Mouse (Mus musculus): ENCODE results near the gene Paxx.

The Paxx gene

DNA sequence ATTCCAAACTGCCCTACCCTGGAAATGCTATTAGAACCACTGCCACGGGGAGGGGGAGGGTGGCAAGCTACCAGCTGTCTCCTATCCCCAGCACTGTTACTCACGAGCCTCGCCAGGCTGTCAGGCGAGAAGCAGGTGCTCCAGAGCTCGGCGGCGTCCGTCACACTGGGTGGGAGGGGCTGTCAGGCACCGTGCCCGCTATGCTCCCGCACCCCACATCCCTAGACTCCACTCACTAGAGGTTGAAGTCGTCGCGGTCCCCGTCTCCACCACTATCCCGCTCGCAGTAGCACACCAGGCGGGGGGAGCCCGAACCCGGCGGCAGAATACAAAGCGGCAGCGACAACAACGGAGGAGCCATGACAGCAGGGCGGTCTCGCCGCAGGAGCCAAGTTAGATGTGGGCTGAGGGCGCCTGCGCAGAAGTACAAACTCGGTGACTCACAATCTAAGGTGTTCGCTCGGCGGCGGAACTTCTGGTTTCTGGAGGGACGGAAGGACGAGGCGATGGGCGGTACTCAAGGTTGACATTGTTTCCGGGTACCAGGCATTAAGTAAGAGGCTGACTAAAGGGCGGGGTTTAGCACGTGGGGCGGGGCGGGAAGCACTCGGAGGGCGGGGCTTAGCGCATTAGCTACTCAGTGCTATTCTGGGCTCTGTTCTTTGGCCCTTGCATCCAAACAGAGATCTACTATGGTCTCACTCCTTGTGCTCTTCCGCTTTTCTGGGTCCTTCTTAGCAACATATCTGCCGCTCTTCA, at the start of gene Paxx:
Gene Paxx, minus strand, starts transcription at position 544 of the 759 bp plus-strand sequence.
- peak; percentile 97 for DNase-seq (ENCODE audit: low spot score)

GRCm38 (mm10) chr2:25509912-25510311, 49.0 kb upstream of the Paxx start:
- DNase-seq (ENCODE audit: low spot score): peak; percentile 3

DNA sequence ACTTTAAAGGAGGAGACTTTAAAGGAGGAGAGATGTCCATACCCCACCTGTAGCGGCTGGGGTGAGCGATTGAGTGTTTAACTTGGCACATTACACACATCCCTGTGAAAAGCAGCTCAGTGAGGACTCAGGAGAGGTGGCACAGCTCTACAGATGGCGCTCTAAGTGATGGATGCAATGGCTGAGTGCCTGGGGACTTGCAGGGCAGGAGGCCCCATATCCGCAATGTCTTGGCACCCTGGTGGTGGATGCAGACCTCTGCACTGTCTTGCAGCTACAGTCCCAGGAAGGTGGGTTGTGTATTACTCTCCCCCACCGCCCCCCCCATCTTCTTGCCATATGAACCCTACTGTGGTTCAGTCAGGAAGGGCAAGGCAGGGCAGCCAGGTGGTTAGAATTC, 46.1 kb upstream of the Paxx start:
- DNase-seq (ENCODE audit: low spot score): peak; percentile 16

DNA sequence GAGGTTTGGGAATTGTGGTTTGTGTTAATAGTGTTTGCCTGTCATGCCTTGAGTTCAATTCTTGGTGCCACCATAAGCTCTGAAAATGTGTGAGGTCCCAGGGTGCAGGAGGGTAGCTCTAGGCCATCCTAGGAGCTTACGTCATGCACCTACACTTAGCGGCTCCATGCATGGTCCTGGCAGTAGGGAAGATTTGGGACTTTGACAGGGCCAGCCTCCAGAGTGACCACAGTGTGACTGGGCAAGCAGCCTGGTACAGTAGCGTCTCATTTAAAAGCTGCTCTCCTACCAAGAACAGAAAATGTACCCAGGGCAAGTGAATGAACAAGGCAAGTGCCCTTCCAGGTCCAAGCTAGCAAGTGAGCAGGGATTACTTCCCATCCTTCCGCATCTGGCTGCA, 45.0 kb upstream of the Paxx start:
- DNase-seq (ENCODE audit: low spot score): no peak

GRCm38 (mm10) chr2:25505000-25505399, 44.1 kb upstream of the Paxx start:
- DNase-seq (ENCODE audit: low spot score): no peak

DNA sequence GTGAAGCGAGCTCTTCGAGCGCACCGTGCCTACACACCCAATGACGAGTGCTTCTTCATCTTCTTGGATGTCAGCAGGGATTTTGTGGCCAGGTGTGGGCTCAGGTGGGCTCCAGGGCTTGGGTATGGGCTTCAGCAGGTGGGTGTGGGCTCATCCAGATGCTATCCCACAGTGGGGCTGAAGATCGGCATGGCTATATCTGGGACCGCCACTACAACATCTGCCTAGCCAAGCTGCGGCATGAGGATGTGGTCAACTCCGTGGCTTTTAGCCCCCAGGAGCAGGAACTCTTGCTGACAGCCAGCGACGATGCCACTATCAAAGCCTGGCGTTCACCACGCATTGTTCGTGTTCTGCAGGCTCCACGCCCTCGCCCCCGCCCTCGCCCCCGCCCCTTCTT, 43.6 kb upstream of the Paxx start:
- DNase-seq (ENCODE audit: low spot score): no peak

GRCm38 (mm10) chr2:25502726-25503125, 41.8 kb upstream of the Paxx start:
- no peak for DNase-seq (ENCODE audit: low spot score)

GRCm38 (mm10) chr2:25501593-25502486, 40.9 kb upstream of the Paxx start, which contains the start of gene C8g:
Gene C8g (minus strand): TSS chr2:25501719.
- no peak for DNase-seq (ENCODE audit: low spot score)

DNA sequence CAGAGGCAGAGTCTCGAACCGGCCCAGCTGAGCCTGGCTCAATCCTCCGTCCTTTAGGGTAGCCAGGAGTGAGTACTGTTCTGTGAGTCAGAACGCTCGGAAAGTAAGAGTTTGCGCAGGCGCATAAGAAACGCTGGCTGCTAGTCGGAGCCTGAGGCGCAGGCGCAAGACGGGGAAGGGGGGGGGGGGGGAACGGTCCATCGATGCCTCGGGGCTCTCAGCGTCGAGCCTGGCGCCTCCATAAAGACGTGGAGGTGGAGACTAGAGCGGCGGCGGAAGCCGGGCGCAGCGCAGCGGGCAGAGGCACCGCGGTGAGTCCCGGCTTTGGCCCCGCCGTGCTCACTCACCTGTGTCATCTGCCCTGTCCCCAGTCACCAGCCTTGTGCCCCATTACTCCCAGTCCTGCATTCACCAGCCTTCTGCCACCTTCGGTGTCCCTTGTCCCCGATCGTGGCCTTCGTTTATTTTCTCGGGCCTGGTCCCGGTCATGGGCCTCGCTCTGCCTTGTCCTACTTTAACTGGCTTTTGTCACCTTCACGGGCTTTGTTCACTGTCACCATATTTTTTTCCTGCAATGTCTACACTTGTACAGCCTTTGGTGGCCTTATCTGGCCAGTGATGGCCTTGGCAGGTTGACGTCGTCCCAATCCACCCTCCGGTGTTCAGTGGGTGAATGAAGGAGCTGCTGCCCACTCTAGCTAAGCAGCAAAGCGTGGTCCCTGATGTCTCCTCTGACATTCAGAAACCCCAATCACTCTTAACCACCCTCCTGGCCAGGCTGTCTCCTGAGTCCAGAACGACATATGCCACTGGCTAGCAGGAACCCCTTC, 39.9 kb upstream of the Paxx start, which contains the start of gene Fbxw5:
Gene Fbxw5, plus strand, starts transcription at position 175 of the 830 bp plus-strand sequence.
- DNase-seq (ENCODE audit: low spot score): peak; percentile 89

GRCm38 (mm10) chr2:25500071-25500575, 39.2 kb upstream of the Paxx start:
- no peak for DNase-seq (ENCODE audit: low spot score)

GRCm38 (mm10) chr2:25498622-25499478, 38.0 kb upstream of the Paxx start:
- no peak for DNase-seq (ENCODE audit: low spot score)

DNA sequence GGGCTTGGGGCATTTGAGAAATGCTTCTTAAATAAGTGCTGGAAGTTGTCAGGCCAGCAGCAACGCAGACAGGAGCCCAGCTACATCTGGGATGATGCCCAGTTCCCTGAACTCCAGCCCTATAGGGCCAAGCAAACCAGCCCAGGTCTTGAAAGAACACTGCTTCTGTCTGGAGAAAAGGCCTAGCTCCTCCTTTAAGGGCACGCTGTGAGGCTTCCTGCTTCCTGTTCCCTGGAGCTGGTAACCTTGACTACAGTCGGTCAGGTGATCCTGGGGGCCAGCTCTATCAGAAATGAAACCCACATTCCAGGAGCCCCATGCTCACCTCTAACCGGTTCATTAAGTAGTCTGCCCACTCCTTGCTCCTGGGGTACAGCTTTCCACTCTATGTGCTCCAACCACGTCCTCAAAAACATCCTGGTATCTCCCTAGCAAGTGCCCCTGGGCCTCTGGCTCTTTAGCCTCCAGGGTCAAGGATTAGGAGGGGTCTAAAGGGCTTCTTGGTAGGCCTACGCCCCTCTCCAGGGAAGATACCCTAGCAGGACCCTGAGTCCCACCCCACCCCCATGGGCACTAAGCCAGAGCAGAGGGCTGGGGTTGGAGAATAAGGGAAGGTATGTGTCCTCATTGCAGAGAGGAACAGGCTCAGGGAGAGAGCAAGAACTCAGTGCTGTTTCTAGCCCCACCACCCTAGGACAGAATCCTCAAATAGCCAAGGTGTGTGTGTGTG, 37.1 kb upstream of the Paxx start:
- no peak for DNase-seq (ENCODE audit: low spot score)

GRCm38 (mm10) chr2:25496462-25496861, 35.6 kb upstream of the Paxx start:
- DNase-seq (ENCODE audit: low spot score): peak; percentile 18

GRCm38 (mm10) chr2:25493476-25493961, 32.6 kb upstream of the Paxx start, which contains the start of gene Lcn12:
Gene Lcn12 (minus strand): TSS chr2:25493911.
- no peak for DNase-seq (ENCODE audit: low spot score)

GRCm38 (mm10) chr2:25492988-25493387, 32.1 kb upstream of the Paxx start:
- no peak for DNase-seq (ENCODE audit: low spot score)

DNA sequence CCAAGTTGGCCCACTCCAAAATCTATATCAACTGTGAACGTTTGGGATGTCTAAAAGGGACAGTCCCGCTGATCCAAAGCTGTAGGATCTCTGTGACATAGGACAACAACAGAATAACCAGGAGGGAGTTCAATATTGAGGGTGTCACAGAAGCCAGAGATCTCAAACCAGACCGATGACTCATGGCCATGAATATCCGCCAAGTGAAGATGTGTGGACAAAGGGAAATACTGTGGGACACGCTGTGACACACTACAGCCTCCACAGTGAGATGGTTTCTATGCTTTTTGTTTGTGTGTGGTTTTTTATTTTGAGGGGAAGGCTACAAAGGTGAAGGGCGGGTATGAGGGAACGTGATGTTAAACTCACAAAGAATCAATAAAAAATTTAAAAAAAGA, 27.8 kb upstream of the Paxx start:
- no peak for DNase-seq (ENCODE audit: low spot score)

GRCm38 (mm10) chr2:25487965-25488670, 27.2 kb upstream of the Paxx start:
- no peak for DNase-seq (ENCODE audit: low spot score)

GRCm38 (mm10) chr2:25484901-25485647, 24.2 kb upstream of the Paxx start:
- no peak for DNase-seq (ENCODE audit: low spot score)

GRCm38 (mm10) chr2:25482969-25483368, 22.1 kb upstream of the Paxx start:
- peak; percentile 34 for DNase-seq (ENCODE audit: low spot score)
